Mouse (Mus musculus) liver, adult 2 months (tissue): Measurements from ENCODE around the gene Sidt2.

ENCODE experiments used
- CTCF ChIP-seq: fragments of 200-500 bp; IDR thresholded peaks from 2 replicates; pipeline ENCODE4 v1.5.1; 2011; ENCODE audit warnings: low read depth, low read length, control low read depth
- POLR2A ChIP-seq: fragments of 200-500 bp; IDR thresholded peaks from 2 replicates; pipeline ENCODE4 v1.6.1; 2011; ENCODE audit warnings: low read length, control low read depth; ENCODE audit not compliant: insufficient read depth; ENCODE audit errors: extremely low read depth

DNA sequence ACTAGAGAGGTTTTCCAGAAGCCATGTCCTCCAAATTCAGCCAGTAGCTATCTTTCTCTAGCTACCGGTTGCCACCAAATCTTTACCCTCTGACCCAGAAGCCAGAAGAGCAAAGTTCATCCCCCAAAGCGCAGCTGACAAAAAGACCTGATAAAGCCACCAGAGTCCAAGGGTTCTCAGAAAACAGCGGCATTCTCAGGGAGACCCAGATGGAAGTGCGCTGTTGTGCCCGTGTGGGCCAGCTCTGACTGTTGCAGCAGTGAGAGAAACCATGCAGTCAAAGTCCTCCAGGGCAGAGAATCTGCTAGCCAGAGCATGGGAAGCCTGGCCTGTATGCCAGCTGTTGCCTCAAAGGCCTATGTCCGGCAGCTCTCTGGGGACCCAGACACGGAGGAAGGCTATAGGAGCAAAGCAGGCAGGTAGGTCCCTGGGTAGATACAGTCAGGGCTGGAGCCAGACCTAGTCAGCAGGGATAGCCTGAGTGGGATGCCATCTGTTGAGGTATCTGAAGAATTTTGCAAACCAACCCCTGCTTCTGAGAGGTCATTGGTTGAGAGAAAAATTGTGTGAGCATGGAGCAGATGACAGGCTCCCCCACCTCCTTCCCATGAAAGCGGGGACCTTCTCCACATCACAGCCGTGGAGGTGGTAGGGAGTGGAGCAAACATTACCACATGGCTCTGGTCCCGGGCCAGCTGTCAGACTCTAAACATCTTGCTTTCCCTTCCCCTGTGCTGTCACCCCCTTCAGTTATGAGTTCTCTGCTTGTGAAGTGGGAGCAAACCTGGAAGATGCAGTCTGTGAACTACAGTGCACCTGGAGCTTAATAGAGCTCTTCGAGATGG, 22.3 kb downstream of the Sidt2 start:
- peak; percentile 41; the same call in 1 of the 2 replicates for TF ChIP-seq POLR2A
- no peak for TF ChIP-seq CTCF
